Mouse (Mus musculus) WW6 (cell line): Measurements from ENCODE around the gene Usp32.
"Not testable (repeated sequence)": the region's sequence is repeated elsewhere in the genome, so short reads cannot be mapped to it uniquely, and the experiment has no call there.

Source experiments
- DNase-seq: peaks from one replicate; pipeline ENCODE4 v3.0.0-alpha.2; 2013; ENCODE audit warnings: low read depth, low spot score

The Usp32 gene

DNA sequence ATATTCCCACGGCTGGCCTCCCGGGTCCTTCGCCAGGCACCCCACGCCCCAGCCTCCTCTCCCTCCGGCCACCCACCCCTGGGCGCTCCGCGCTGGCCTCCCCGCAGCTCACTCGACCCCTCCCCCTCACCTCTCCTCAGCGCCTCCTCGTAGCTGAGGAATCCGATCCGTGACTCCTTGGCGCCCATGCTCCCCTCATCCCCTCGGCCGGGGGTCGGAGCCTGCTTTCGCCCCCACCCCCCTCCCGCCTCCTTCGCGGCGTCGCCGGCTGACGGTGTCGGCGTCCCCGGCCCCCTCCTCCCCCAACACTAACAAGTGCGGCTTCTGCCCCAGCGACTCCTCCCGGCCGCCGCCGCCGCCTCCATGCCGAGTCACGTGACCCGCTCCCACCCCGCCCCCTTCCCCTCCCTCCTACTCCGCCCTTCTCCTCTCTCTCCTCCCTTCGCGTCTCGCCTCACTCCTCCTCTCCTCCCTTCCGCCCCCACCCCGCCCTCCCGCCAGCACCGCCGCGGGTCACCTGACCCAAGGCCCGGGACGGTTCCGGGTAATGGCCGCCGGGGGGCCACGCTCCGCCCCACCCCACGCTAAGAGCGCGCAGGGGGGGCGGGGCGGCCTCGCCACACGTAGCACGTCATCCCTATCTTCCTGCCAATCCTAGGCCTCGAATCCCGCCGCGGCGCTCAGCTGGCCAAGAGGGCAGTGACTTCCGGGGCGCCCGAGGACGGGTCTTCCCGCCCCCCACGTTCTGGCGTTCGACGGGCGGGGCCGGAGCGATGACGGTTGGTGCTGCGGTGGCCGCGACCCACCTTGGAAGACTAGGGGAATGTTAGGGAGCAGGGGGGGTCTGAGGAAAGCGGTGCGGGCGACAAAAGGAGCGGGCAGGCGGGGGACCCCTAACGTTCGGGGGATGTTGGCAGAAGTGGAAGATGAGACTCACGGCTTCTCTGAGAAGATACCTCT is at the start of gene Usp32:
TSS of gene Usp32 (minus strand) at position 581 of the 960 bp plus-strand sequence.
- peak; percentile 99 for DNase-seq

DNA sequence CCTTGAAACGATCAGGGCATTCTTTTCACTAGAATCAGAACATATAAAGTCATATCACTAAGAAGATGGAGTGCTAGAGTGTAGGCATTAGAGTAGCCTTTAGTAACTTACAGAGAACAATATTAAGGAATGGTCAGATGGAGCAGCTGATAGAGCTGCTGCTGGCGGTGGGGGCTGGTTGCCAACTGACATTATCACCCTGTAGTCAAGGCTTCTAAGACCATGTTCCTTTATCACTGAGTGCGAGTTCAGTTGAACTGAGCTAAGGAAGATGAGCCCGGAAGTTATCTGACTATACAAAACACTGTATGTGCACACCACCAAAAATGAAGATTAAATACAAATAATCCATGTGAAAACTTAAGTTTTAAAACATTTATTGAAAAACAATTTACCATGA is 49.1 kb upstream of the Usp32 start:
- DNase-seq = no peak

GRCm38 (mm10) chr11:85184839-85185238 is 44.9 kb upstream of the Usp32 start:
- DNase-seq = no peak

GRCm38 (mm10) chr11:85184082-85184481 is 44.1 kb upstream of the Usp32 start:
- DNase-seq = peak; percentile 81

DNA sequence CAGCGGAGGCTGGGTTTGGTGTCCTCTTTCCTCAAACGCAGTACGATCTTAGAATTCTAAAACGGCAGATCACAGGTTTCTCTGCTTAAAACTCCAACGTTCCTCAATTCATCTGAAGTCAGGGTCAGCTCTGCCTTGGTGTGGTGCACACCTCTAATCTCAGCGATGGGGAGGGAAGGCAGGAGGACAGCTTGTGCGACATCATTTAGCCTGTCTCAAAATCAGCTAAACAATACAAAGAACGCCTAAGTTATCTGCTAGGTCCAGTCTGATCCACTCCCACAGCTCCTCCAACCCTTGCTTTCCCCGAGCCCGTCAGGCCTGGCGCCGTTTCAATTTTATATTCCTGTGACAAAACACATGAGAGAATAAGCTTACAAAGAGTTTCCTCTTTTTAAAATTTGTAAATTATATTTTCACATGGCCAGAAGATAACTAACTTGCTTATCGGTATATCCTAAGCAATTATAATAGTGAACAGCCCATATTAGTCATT is 43.4 kb upstream of the Usp32 start:
- DNase-seq = no peak

DNA sequence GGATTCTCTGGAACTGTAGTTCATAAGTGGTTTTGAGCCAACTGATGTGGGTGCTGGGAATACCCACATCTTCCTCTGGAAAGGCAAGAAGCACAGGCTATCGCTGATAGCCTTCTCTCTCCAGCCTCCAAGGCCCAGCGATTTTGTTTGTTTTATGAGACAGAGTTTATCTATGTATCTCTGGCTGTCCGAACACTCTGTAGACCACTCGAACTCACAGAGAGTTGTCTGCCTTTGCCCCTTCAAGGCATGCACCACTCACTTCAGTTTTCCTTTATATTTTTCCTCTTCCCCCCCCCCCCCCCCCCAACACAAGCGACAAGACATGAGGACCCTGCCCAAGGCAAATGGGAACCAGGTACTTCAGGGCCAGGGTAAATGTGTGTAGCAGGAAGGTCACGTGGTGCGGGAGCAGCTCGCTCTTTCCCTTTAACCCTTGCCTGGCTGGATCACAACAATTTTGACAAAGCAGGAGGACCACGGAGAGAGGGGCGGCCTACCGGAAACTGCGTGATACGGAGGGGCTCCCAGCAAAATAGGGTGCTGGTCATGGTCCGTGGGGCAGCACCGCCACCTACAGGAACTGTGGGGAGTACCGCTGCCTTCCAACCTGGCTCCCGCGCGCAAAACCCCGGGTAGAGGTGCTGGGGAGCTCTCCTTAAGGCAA is 42.8 kb upstream of the Usp32 start:
- peak; percentile 87 for DNase-seq

GRCm38 (mm10) chr11:85178413-85178812 is 38.5 kb upstream of the Usp32 start:
- DNase-seq = no peak

DNA sequence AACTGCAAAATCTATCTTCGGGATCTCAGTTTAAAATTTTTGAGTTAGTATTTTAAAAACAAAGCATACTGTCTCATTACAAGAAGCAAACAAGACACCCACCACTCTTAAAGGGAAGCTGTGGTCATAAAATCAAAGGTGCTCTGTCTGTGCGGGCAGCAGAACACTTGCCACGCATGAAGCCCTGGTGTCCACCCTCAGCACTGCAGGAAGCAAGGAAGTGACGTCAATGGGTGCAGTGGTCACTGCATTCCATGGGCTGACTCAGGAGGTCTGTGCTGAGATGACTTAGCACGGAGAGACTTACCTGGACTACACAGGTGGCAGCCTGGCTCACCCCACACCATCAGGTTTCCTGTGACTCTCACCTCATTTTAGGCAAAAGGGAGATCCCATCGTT is 37.8 kb upstream of the Usp32 start:
- no peak for DNase-seq

- DNase-seq = no peak
Measured at GRCm38 (mm10) chr11:85175941-85176340, 36.0 kb upstream of the Usp32 start.

- no peak for DNase-seq
Measured at GRCm38 (mm10) chr11:85170833-85171232, 30.9 kb upstream of the Usp32 start.

GRCm38 (mm10) chr11:85170058-85170740 is 30.2 kb upstream of the Usp32 start, which contains the start of gene 1700125H20Rik:
Gene 1700125H20Rik (plus strand): TSS chr11:85170404.
- peak; percentile 79 for DNase-seq

- DNase-seq = no peak
Measured at GRCm38 (mm10) chr11:85167503-85167902, 27.5 kb upstream of the Usp32 start.

- no peak for DNase-seq
Measured at GRCm38 (mm10) chr11:85164371-85164770, 24.4 kb upstream of the Usp32 start.

GRCm38 (mm10) chr11:85163014-85163413 is 23.1 kb upstream of the Usp32 start:
- DNase-seq = not testable (repeated sequence)

DNA sequence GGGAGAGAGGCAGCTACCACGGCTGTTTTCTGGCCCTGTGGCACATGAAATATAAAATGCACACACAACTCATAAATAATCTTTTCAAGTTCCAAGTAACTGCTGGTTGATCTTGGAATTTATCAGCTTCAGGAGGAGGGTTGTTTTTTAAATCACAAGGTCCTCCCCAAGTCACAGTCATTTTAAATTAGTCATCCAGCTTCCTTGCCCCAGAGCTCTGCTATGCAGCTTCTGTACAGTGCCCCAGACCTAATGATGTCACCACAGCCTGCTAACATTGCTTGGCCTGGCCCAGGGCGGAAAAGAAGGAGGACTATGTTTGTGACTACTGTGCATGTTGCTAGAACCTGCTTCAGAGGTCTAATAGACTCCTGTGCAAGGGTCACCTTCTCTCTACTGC is 17.3 kb upstream of the Usp32 start:
- DNase-seq = no peak

- DNase-seq = no peak
Measured at GRCm38 (mm10) chr11:85152256-85152930, 12.4 kb upstream of the Usp32 start.

DNA sequence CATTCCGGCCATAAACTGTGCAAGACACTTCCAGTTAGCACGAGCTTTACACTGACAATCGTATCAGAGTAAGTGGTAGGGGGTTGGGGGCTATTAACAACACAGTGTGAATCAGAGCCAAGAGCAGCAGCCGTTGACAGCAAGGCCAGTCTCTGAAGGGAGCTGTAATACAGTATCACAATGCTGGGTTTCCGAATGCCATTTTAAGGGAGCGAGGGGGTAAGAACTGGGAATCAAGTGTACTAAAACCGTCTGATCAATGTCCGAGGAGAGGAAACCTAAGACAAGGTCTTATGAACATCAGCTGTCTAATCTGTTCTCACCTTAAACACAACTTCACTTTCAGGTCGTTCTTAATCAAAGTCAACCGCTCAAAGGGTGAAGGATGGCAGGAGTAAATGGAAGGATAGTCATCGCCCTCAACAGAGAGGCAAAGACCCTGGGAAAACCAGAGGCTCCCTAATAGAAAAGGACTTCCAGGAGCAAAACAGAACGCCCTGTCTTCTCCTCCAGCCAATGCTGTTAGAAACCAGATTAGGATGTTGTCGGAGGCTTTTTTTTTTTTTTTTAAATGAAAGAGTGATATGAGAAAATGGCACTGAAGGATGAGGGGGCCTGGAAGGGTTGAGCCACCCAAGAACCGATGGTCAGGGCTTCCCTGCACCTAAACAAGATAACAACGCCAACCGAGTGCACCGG is 1.0 kb downstream of the Usp32 start:
- DNase-seq = no peak

DNA sequence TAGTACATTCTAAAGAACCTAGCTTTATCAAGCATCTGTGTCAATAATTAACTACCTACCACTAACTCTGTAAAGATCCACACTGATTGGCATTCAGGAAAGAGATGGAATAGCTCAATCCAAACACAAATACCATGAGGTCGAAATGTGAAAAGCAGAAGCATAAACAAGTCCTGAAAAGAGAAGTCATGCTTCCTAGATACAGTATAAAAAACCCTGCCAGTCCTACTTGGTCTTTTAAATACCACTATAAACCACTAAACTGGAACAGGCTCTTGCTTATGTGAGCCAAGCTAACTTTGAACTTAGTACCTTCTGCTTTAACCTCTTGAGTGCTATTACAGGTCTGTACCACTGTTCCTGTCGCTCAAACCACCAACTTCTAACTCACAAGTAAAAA is 8.4 kb downstream of the Usp32 start:
- DNase-seq = no peak

DNA sequence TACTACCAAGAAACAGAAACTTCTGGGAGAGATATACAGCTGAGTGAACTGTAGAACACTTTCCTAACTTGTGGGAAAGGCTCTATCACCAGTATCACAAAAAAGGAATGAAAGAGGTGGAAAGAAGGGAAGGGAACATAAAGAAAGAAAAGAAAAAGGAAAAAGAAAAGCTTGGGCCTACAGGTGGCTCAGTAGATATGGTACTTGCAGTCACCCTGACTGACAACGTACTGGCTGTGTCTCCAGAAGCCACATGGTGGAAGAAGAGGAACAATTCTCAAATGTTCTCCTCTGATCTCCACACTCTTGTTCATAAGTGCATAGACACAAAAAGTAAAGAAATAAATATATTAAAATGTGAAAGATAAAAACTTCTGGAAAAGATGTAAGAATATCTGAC is 11.1 kb downstream of the Usp32 start:
- no peak for DNase-seq

- DNase-seq = no peak
Measured at GRCm38 (mm10) chr11:85126257-85127102, 13.5 kb downstream of the Usp32 start.
